Mouse (Mus musculus) left cerebral cortex, postnatal 36 days (tissue): ENCODE measurements around the gene St3gal3. TPM values are rescaled to one million over a fixed set of nuclear protein-coding genes. Genes with fewer than 3 reads are reported as not detected.
A peak's percentile ranks its signal among the peaks of the same experiment; 100 is the strongest.

Experiments
- DNase-seq, 2 experiments: peaks; one replicate each; pipeline ENCODE4 v3.0.0; 2021 to 2022; ENCODE audit warnings: low spot score in 2 of 2, mixed read lengths in 1 of 2
- intact Hi-C: fragments of 180-260 bp; cut with DNase I; formaldehyde crosslinking; loops from one replicate; pipeline ENCODE4 v1.15.1; 2025
- total RNA-seq, 2 experiments: library from RNA; stranded (reverse); gene quantifications; 2 replicates each; pipeline ENCODE4 v1.2.3; 2021

Gene St3gal3
- total RNA-seq, 2 experiments from 2014 or later, result 47.0 to 51.5 TPM

DNA sequence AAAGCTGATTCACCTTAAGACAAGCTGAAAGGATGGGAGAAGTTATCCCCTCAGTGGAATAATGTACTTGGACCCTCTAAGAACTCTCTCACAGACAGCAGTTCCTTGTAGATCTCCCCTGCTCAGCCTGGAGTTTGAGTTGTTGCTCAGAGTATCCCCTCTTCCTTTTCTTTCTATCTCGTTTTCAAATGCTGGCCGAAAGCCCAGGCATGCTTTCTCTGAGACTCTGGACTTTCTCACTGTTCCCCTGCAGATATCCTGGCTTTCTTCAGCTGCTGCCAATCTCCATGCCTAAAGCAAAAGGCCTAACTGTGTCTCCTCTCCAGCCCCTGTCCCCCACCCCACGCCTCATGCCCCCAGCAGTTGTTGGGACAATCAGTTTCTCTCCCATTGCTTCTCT is 216.5 kb downstream of the St3gal3 start:
- intact Hi-C loops, result loop anchor here (10.0 kb wide), 1 partner anchor 377 kb away; the partner anchor contains the start of gene Ptprf

DNA sequence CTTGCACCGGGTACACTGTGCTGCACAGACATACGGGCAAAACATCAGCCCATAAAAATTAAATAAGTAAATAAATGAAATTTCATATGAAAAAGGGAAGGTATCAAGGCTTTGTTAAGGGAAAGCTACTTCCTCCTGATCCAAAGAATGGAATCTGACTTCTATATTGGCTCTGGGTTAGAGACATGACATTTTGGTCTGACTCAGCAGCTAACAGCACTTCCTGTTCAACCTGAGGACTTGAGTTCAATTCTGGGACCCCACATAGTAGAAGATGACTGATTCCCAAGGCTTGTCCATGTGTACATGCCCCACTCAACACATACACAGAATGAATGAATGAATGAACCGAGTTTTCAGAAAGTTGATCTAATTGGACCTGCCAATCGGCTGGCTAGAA is 216.9 kb downstream of the St3gal3 start:
- no peak for DNase-seq
- intact Hi-C loops, result loop anchor here (10.0 kb wide), 1 partner anchor 377 kb away; the partner anchor contains the start of gene Ptprf

More for the DNA sequence above, 216.5 kb downstream of the St3gal3 start:
- no peak for DNase-seq

GRCm38 (mm10) chr4:117917402-117917801 is 217.3 kb downstream of the St3gal3 start:
- intact Hi-C loops, result loop anchor here (10.0 kb wide), 1 partner anchor 377 kb away; the partner anchor contains the start of gene Ptprf
- DNase-seq, result no peak

DNA sequence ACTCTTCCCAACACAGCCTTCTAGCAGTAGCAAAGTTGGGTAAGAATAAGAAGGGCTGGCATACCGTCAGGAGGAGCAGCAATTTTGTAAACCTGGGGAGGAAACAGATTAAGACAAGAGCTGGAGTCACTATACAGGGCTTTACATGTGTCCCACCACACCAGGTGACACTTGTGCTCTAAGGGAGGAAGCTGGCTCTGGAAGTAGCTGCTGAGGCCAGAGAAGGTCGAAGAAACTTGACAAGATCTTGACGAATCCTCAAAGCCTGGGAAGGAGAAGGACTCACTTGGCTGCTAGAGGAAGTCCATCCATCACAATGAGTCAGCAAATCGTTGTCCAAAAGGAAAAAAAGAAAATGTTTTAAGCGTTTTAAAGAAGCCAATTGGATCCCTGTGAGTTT is 218.3 kb downstream of the St3gal3 start:
- no peak for DNase-seq
- intact Hi-C loops, result loop anchor here (10.0 kb wide), 1 partner anchor 378 kb away; the partner anchor contains the start of gene Ptprf

DNA sequence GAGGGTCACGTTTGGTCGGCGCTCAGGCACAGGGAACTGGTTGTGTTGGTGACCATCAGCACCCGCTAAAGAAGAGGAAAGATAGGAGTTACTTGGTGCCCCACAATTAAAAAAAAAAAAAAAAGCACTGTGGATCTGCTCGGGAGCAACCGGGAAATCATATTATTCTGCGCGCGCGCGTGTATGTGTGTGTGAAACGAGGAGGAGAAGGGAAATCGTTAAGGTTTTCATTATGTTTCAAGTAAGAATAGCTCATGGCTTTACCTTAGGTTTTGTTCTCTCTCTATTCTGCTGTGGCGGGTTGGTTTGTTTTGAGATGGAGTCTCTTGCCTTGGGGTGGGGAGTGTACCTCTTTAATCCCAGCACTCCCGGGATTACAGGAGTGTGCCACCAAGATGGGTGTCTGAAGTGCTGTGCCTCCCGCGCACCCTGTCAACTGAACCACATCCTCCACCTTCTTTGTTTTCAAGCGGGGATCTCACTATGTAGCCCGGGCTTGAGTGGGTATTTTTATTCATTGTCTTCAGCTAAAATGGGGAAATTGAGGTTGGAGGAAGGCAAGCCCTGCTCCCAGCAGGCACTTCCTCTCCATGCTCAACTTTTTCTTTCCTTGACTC is 219.1 kb downstream of the St3gal3 start:
- DNase-seq, result peak in 1 of 2 experiments; percentile 29
- intact Hi-C loops, result loop anchor here (2.0 to 10.0 kb wide), 2 partner anchors 29 to 379 kb away; partner anchors contain the start of genes Atp6v0b and Ptprf

- peak; percentile 94 to 96 for DNase-seq
- intact Hi-C loops, result loop anchor here (2.0 to 10.0 kb wide), 2 partner anchors 28 to 380 kb away; partner anchors contain the start of genes Atp6v0b and Ptprf
These were observed 219.9 kb downstream of the St3gal3 start, which contains the start of gene Ipo13 for GRCm38 (mm10) chr4:117914591-117915442. Ipo13 (minus strand) TSS chr4:117914999.

GRCm38 (mm10) chr4:117914031-117914430 is 220.7 kb downstream of the St3gal3 start:
- intact Hi-C loops, result loop anchor here (2.0 to 10.0 kb wide), 2 partner anchors 27 to 381 kb away; partner anchors contain the start of genes Atp6v0b and Ptprf
- DNase-seq, result no peak

- intact Hi-C loops, result loop anchor here (10.0 kb wide), 1 partner anchor 381 kb away; the partner anchor contains the start of gene Ptprf
- DNase-seq, result no peak
These were observed 221.3 kb downstream of the St3gal3 start for GRCm38 (mm10) chr4:117913421-117913820.

DNA sequence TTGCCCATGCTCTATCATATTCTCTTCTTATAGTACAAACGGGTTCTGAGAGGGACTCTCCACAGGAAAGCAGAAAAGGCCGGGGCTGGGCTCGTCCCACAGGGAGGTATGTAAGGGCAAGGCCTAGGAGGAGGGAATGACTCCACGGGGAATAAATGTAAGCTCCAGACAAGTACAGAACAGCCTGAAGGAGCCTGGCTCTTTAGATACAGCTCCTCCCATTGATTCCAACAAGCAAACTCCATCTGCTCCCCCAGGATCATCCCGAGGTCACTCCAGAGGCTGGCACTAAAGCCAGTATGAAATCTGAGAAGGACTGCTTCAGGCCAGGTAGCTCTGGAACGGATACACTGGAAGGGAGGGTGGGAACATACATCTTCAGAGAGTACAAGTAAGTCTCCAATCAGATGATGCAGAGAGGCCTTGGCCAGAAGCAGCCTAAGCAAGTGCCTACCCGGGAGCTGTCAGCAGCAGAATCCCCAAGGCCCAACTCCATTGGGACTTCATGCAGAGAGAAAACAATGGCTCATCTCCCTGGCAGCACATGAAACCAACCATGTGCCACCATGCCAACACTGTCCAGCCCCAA is 221.9 kb downstream of the St3gal3 start:
- intact Hi-C loops, result loop anchor here (10.0 kb wide), 1 partner anchor 382 kb away; the partner anchor contains the start of gene Ptprf
- DNase-seq, result no peak

GRCm38 (mm10) chr4:117912131-117912561 is 222.6 kb downstream of the St3gal3 start:
- DNase-seq, result no peak
- intact Hi-C loops, result loop anchor here (10.0 kb wide), 1 partner anchor 383 kb away; the partner anchor contains the start of gene Ptprf

- DNase-seq, result peak; percentile 40 to 43
- intact Hi-C loops, result no loop called here
These were observed 225.8 kb downstream of the St3gal3 start for GRCm38 (mm10) chr4:117908834-117909453.

DNA sequence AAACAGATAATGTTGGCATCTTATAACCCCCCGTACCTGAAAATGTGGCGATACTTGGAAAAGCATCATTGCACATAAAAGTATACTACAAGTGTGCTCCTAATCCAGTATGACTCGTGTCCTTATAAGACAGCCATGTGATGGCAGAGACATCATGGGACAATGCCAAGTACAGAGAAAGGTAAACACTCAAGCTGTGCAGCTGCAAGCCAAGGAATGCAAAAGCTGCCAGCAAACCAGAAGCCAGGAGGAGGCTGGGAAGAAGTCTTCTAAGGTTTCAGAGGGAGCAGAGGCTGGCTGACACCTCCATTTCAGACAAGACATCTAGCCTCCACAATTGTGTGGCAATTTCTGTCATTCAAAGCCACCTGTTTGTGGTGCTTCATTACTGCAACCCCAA is 228.5 kb downstream of the St3gal3 start:
- intact Hi-C loops, result no loop called here

GRCm38 (mm10) chr4:117904761-117905160 is 230.0 kb downstream of the St3gal3 start:
- intact Hi-C loops, result no loop called here
- DNase-seq, result no peak

More for the DNA sequence above, 228.5 kb downstream of the St3gal3 start:
- no peak for DNase-seq

GRCm38 (mm10) chr4:117904094-117904493 is 230.6 kb downstream of the St3gal3 start:
- peak; percentile 66 to 67 for DNase-seq
- intact Hi-C loops, result no loop called here

GRCm38 (mm10) chr4:117898111-117898510 is 236.6 kb downstream of the St3gal3 start:
- intact Hi-C loops, result no loop called here
- DNase-seq, result no peak

GRCm38 (mm10) chr4:117896031-117896430 is 238.7 kb downstream of the St3gal3 start:
- intact Hi-C loops, result no loop called here
- no peak for DNase-seq

DNA sequence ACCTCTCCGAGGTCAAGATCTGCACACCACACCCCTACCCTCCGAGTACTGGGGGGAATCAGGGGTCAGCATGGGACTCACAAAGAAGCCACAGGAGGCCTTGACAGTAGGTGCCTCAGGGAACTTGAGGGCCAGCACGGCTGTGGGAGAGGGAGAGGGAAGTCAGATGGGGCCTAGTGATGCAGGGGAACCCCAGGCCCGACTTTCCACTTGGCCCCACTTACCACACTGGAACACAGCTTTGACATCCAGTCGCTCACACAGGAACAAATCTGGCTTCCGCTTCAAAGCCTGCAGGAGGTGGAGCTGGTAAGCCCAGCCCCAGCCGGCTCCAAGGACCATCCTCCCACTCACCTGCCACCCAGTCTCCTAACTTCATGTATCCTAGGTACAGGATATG is 239.4 kb downstream of the St3gal3 start:
- intact Hi-C loops, result no loop called here
- DNase-seq, result no peak

- DNase-seq, result no peak
These were observed 240.1 kb downstream of the St3gal3 start for GRCm38 (mm10) chr4:117894601-117895000.

GRCm38 (mm10) chr4:117893376-117893775 is 241.3 kb downstream of the St3gal3 start:
- no peak for DNase-seq
- intact Hi-C loops, result no loop called here

More at GRCm38 (mm10) chr4:117894601-117895000, 240.1 kb downstream of the St3gal3 start:
- intact Hi-C loops, result no loop called here
